Mouse (Mus musculus) thymus, adult 2 months (tissue): ENCODE data around the gene Pfkfb2. TPM values are rescaled to one million over a fixed set of nuclear protein-coding genes. Genes with fewer than 3 reads are reported as not detected.

Experiments used
- DNase-seq: peaks from one replicate; pipeline ENCODE4 v3.0.0; 2021
- H3K27ac ChIP-seq: fragments of 200-500 bp; 2 replicates; pipeline ENCODE4 v1.5.1; 2012; ENCODE audit warnings: low read length, control low read depth; ENCODE audit not compliant: control insufficient read depth, insufficient read depth
- H3K27me3 ChIP-seq: fragments of 200-500 bp; 2 replicates; pipeline ENCODE4 v1.6.1; 2012; ENCODE audit warnings: mild to moderate bottlenecking, low read length, moderate library complexity, mixed read lengths; ENCODE audit not compliant: control insufficient read depth, insufficient read depth
- H3K36me3 ChIP-seq: fragments of 200-500 bp; 2 replicates; pipeline ENCODE4 v1.6.1; 2012; ENCODE audit warnings: mild to moderate bottlenecking, low read length, moderate library complexity; ENCODE audit not compliant: control insufficient read depth, insufficient read depth
- H3K4me1 ChIP-seq: fragments of 200-500 bp; replicated peaks from 2 replicates; pipeline ENCODE4 v1.6.1; 2012; ENCODE audit warnings: low read length; ENCODE audit not compliant: control insufficient read depth, insufficient read depth
- H3K4me3 ChIP-seq: fragments of 200-500 bp; 2 replicates; pipeline ENCODE4 v1.5.1; 2012; ENCODE audit warnings: mild to moderate bottlenecking, low read length, control low read depth, moderate library complexity; ENCODE audit not compliant: control insufficient read depth, insufficient read depth
- CTCF ChIP-seq: fragments of 200-500 bp; IDR thresholded peaks from 2 replicates; pipeline ENCODE4 v1.5.1; 2012; ENCODE audit warnings: mild to moderate bottlenecking, control low read depth, low read length, moderate library complexity, borderline replicate concordance; ENCODE audit not compliant: control insufficient read depth, poor library complexity, insufficient read depth; ENCODE audit errors: extremely low read depth
- POLR2A ChIP-seq: fragments of 200-500 bp; IDR thresholded peaks from 2 replicates; pipeline ENCODE4 v1.6.1; 2012; ENCODE audit warnings: mild to moderate bottlenecking, low read length, control low read depth, moderate library complexity; ENCODE audit not compliant: control insufficient read depth, poor library complexity, insufficient read depth; ENCODE audit errors: extremely low read depth
- WGBS: fragments of 180-500 bp; shearing (Covaris S2); methylation state at CpG from one replicate; pipeline ENCODE4 v1.1.7; 2018; 5-methylcytosine and 5-hydroxymethylcytosine counted together
- polyA plus RNA-seq: library from polyadenylated mRNA; depleted of rRNA; stranded (reverse); fragments of >200 nt; gene quantifications from 2 replicates; pipeline ENCODE4 v1.2.3, GENCODE M21; 2012; rRNA removed

The Pfkfb2 gene
- polyA plus RNA-seq = 9.2 and 9.5 TPM in 2 replicates

DNA sequence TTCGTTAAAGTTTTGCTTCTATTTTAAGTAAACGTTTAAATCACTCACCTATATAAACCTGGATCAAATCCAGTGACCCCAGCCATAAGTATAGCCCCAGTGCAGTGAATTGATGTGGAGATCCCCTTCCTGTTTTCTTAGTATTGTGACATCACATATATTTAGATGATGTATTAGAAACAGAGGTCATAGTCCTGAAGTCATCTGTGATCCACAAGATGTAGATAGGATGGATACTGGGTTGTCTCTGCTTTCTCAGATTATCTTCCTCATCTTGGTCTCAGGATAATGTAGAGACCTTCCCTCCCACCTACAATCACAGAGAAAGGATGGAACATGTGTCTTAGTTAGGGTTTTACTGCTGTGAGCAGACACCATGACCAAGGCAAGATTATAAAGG, at the start of gene Pfkfb2:
TSS of gene Pfkfb2 (minus strand) at position 101 of the 400 bp plus-strand sequence.
- no peaks in the 10 kb centered on the region for H3K4me1 ChIP-seq
- no peaks in the 10 kb centered on the region for H3K27me3 ChIP-seq
- no peak within 1 kb of the TSS for H3K27ac ChIP-seq
- H3K4me3 ChIP-seq = no peak within 1 kb of the TSS
- whole genome bisulfite sequencing = 79% methylated on average over 2 of the region's 2 CpGs
- DNase-seq = no peak
- no peak for TF ChIP-seq CTCF
- TF ChIP-seq POLR2A = no peak
- H3K36me3 ChIP-seq = no peaks in the 10 kb centered on the region

- WGBS = 86% methylated on average over 1 of the region's 1 CpGs
- Histone ChIP-seq H3K36me3 (no peaks in the 10 kb centered on the region), H3K4me3 (no peak overlapping the region), H3K27me3 (no peaks in the 10 kb centered on the region), H3K27ac (no peak overlapping the region), H3K4me1 (no peaks in the 10 kb centered on the region)
- DNase-seq = no peak
- TF ChIP-seq CTCF = no peak
- TF ChIP-seq POLR2A = no peak
These were observed 47.6 kb upstream of the Pfkfb2 start for GRCm38 (mm10) chr1:130776645-130777044.

DNA sequence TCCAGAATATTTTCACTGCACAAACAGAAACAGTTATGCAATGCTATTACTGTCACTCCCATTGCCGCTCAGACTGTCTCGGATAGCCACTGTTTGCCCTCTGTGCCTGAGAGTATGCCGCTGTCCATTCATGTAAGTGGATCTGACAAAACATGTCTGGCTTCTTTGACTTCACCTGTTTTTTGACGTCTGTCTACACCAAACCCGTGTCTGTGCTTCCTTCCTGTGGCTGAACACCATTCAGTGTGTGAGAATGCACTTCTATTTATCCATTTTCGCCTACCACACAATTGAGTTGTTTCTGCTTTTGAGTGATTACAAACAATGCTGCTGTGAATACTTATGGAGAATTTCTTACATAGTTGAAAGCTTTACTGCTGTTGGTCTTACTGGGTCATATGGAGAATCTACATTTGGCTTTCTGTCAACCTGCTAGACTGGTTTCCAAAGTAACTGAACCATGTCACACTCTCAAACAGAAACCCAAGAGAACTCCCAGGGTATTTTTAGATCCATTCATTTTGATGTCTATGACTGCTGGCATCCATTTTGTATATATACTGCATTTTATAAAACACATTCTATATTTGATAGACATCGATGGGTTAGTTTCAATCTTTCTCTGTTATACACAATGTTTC, 46.8 kb upstream of the Pfkfb2 start:
- no peaks in the 10 kb centered on the region for H3K36me3 ChIP-seq
- H3K4me1 ChIP-seq = no peaks in the 10 kb centered on the region
- DNase-seq = no peak
- WGBS = 66% methylated on average over 7 of the region's 7 CpGs
- no peaks in the 10 kb centered on the region for H3K27me3 ChIP-seq
- no peak overlapping the region for H3K4me3 ChIP-seq
- H3K27ac ChIP-seq = no peak overlapping the region
- TF ChIP-seq CTCF (no peak), POLR2A (no peak)

- 88% methylated on average over 2 of the region's 2 CpGs for WGBS
- DNase-seq = no peak
- no peak overlapping the region for H3K27ac ChIP-seq
These were observed 46.2 kb upstream of the Pfkfb2 start for GRCm38 (mm10) chr1:130775234-130775633.

DNA sequence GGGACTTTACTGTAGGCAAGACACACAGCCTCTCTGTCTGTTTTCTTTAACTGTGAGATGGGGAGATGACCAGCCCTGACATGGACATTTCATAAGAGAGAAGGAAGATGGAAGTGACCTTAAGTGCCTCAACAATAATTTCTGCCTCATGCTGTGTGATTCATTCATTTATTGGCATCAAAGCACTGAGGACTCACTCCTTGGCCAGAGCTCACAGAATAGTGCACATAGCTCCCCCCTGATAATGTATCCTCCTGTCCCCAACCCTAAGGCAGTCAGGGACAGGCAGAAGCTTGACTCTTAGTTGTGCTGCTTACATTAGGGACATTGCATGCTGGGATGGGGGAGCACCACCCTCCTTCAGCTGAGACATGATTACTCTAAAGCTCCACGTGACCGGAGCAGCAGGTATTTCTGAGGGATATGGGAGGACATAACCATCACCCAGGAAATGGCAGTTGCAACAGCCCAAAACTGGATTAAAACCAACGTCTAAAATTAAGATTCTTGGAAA, 42.0 kb upstream of the Pfkfb2 start:
- TF ChIP-seq POLR2A (no peak), CTCF (no peak)
- Histone ChIP-seq H3K4me3 (no peak overlapping the region), H3K36me3 (no peaks in the 10 kb centered on the region), H3K27ac (no peak overlapping the region), H3K4me1 (no peaks in the 10 kb centered on the region), H3K27me3 (no peaks in the 10 kb centered on the region)
- no peak for DNase-seq
- WGBS = 87% methylated on average over 3 of the region's 3 CpGs

More at GRCm38 (mm10) chr1:130775234-130775633, 46.2 kb upstream of the Pfkfb2 start:
- H3K4me3 ChIP-seq = no peak overlapping the region
- H3K27me3 ChIP-seq = no peaks in the 10 kb centered on the region
- H3K36me3 ChIP-seq = no peaks in the 10 kb centered on the region
- H3K4me1 ChIP-seq = no peaks in the 10 kb centered on the region
- TF ChIP-seq CTCF (no peak), POLR2A (no peak)

- no peaks in the 10 kb centered on the region for H3K36me3 ChIP-seq
- no peaks in the 10 kb centered on the region for H3K27me3 ChIP-seq
- whole genome bisulfite sequencing = 84% methylated on average over 4 of the region's 4 CpGs
- H3K4me3 ChIP-seq = no peak overlapping the region
- DNase-seq = no peak
- H3K4me1 ChIP-seq = no peaks in the 10 kb centered on the region
- TF ChIP-seq CTCF = no peak
- TF ChIP-seq POLR2A = no peak
- no peak overlapping the region for H3K27ac ChIP-seq
These were observed 41.4 kb upstream of the Pfkfb2 start for GRCm38 (mm10) chr1:130770487-130770886.
